Mouse (Mus musculus): ENCODE results near the gene Neurl1a. TPM values are rescaled to one million over a fixed set of nuclear protein-coding genes. Genes with fewer than 3 reads are reported as not detected.

The Neurl1a gene
- polyA plus RNA-seq, 1 experiment = 2.3 TPM

DNA sequence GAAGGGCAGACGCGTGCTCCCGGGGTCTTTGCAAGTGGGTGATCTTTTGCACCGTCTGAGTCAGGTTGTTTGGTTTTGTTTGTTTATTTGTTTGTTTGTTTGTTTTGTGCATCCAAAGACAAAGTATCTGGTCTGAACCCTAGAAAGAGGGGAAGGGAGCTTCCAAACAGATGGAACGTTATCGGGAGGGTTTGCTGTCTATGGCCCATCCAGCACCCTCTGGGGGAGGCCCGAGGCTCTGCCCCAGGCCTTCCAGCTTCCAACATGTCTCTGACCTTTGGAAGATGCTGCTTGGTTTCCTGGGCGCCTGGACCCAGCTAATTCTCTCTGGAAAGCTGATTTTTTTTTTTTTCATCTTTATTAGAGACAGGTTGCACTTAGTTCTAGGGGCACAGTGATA is 1.4 kb downstream of the Neurl1a start:
- Histone ChIP-seq H3K36me3 (ENCODE audit: control insufficient read depth, insufficient read depth, low read length) (no peaks in the 10 kb centered on the region), H3K27ac (ENCODE audit: insufficient read depth, low read depth, low read length) (no peak overlapping the region), H3K4me1 (ENCODE audit: control insufficient read depth, insufficient read depth, low read length) (no peaks in the 10 kb centered on the region), H3K27me3 (replicated peaks; ENCODE audit: control insufficient read depth, insufficient read depth, low read length) (no peaks in the 10 kb centered on the region), H3K4me3 (ENCODE audit: insufficient read depth, low read depth, low read length) (no peak overlapping the region)
- DNase-seq = no peak
- no peak for TF ChIP-seq CTCF (conservative IDR thresholded peaks at IDR 0.05; ENCODE audit: insufficient read depth, insufficient read length, low read depth, low read length)
- 36% methylated on average over 8 of the region's 8 CpGs for WGBS

DNA sequence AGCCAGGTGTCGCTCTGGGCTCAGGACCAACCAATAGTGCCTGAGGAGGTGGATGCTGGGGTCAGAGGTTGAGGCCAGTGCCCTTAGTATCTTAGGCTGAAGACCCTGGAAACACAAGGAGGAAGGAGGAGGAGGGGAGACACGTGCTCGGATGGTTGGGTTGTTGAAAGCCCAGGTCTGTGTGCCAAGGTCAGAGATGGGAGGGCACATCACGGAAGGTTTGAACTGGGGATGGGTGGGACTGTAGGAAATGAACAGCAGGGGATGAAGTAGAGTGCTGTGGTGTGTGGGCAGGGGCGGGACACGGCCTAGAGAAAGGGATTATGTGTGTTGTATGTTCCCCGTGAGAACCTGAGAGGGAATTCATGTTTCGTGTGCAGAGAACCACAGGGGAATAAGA is 5.6 kb downstream of the Neurl1a start:
- Histone ChIP-seq H3K27me3 (replicated peaks; ENCODE audit: control insufficient read depth, insufficient read depth, low read length) (no peaks in the 10 kb centered on the region), H3K36me3 (ENCODE audit: control insufficient read depth, insufficient read depth, low read length) (no peaks in the 10 kb centered on the region), H3K4me1 (ENCODE audit: control insufficient read depth, insufficient read depth, low read length) (no peaks in the 10 kb centered on the region), H3K4me3 (ENCODE audit: insufficient read depth, low read depth, low read length) (no peak overlapping the region), H3K27ac (ENCODE audit: insufficient read depth, low read depth, low read length) (no peak overlapping the region)
- TF ChIP-seq POLR2A (IDR thresholded peaks at IDR 0.05; ENCODE audit: low read depth, low read length) (no peak), CTCF (conservative IDR thresholded peaks at IDR 0.05; ENCODE audit: insufficient read depth, insufficient read length, low read depth, low read length) (no peak)
- WGBS = 65% methylated on average over 8 of the region's 8 CpGs
- DNase-seq = no peak

DNA sequence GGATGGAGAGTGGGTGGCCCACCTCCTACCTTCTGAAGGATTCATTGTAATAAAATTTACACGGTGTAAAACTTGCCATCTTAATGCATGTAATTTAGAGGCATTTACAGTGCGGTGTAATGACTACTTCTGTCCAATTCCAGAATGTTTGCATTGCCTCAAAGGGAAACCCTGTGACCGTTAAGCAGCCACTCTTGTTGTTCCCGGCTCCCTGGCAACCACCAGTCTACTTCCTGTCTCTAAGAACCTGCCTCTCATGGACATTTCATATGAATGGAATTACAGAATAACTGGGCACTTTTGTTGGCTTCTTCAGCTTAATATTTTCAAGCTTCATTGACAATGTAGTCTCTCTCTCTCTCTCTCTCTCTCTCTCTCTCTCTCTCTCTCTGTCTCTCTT is 6.1 kb downstream of the Neurl1a start:
- TF ChIP-seq CTCF (conservative IDR thresholded peaks at IDR 0.05; ENCODE audit: insufficient read depth, insufficient read length, low read depth, low read length) (no peak), POLR2A (IDR thresholded peaks at IDR 0.05; ENCODE audit: low read depth, low read length) (no peak)
- DNase-seq = no peak
- H3K36me3 ChIP-seq (ENCODE audit: control insufficient read depth, insufficient read depth, low read length) = no peaks in the 10 kb centered on the region
- no peak overlapping the region for H3K27ac ChIP-seq (ENCODE audit: insufficient read depth, low read depth, low read length)
- H3K4me3 ChIP-seq (ENCODE audit: insufficient read depth, low read depth, low read length) = no peak overlapping the region
- H3K4me1 ChIP-seq (ENCODE audit: control insufficient read depth, insufficient read depth, low read length) = no peaks in the 10 kb centered on the region
- H3K27me3 ChIP-seq (replicated peaks; ENCODE audit: control insufficient read depth, insufficient read depth, low read length) = no peaks in the 10 kb centered on the region
- 35% methylated on average over 4 of the region's 4 CpGs for WGBS

GRCm38 (mm10) chr19:47186514-47187275 is 8.1 kb downstream of the Neurl1a start:
- Histone ChIP-seq H3K27ac (ENCODE audit: insufficient read depth, low read depth, low read length) (no peak overlapping the region), H3K36me3 (ENCODE audit: control insufficient read depth, insufficient read depth, low read length) (no peaks in the 10 kb centered on the region), H3K27me3 (replicated peaks; ENCODE audit: control insufficient read depth, insufficient read depth, low read length) (no peaks in the 10 kb centered on the region), H3K4me3 (ENCODE audit: insufficient read depth, low read depth, low read length) (no peak overlapping the region), H3K4me1 (ENCODE audit: control insufficient read depth, insufficient read depth, low read length) (no peaks in the 10 kb centered on the region)
- DNase-seq = no peak
- no peak for TF ChIP-seq POLR2A (IDR thresholded peaks at IDR 0.05; ENCODE audit: low read depth, low read length)
- no peak for TF ChIP-seq CTCF (conservative IDR thresholded peaks at IDR 0.05; ENCODE audit: insufficient read depth, insufficient read length, low read depth, low read length)
- 58% methylated on average over 15 of the region's 15 CpGs for WGBS

DNA sequence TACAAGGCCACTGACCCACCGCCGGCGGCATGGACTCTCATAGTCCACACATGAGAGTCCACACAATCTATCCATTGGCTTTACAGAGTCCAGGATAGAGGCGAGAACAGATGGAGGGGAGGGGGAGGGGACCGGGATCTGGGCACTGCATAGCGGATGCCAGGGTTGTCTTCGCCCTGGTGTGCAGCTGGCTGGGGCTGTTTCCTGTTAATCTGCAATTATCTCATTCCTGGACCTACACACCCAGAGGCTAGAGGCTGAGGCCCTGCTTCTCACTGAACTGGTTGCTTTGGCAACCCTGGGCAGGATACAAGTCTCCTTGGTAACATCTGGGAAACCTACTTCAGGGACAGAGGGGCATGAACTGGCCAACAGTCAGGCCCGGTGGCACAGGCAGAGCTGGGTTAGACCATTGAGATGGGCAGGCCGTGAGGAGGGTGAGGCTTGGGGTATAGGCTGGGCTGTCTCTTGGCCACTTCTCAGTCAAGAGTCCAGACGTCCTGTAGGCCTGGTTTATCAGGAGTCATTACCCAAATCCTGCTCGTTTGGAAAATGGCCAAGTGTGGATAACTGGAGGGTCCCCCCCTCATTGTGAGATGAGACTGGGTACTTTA is 10.0 kb downstream of the Neurl1a start:
- no peak overlapping the region for H3K27ac ChIP-seq (ENCODE audit: insufficient read depth, low read depth, low read length)
- H3K27me3 ChIP-seq (replicated peaks; ENCODE audit: control insufficient read depth, insufficient read depth, low read length) = no peaks in the 10 kb centered on the region
- H3K36me3 ChIP-seq (ENCODE audit: control insufficient read depth, insufficient read depth, low read length) = no peaks in the 10 kb centered on the region
- H3K4me3 ChIP-seq (ENCODE audit: insufficient read depth, low read depth, low read length) = no peak overlapping the region
- H3K4me1 ChIP-seq (ENCODE audit: control insufficient read depth, insufficient read depth, low read length) = no peaks in the 10 kb centered on the region
- no peak for DNase-seq
- WGBS = 75% methylated on average over 11 of the region's 11 CpGs
- TF ChIP-seq CTCF (conservative IDR thresholded peaks at IDR 0.05; ENCODE audit: insufficient read depth, insufficient read length, low read depth, low read length) (no peak), POLR2A (IDR thresholded peaks at IDR 0.05; ENCODE audit: low read depth, low read length) (no peak)

DNA sequence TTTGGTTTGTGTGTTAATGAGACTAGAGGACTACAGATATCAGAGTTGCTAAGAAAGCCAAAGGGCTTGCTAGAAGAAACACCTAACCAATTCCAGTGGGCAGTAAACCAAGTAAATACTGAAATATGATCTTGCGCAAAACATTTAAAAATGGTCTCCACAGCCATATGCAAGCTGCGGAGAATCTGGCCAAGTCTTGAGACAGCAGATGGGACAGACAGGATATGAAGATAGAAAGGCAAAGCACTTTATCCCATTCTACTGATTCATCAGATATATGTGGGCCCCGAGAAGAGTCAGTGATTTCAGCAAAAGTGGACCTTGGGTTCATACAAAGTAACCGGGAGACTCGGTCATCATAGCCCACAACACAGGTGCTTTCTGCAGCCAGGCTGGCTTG is 13.5 kb downstream of the Neurl1a start:
- no peak overlapping the region for H3K27ac ChIP-seq (ENCODE audit: insufficient read depth, low read depth, low read length)
- WGBS = over 99% methylated on average over 5 of the region's 5 CpGs
- H3K4me1 ChIP-seq (ENCODE audit: control insufficient read depth, insufficient read depth, low read length) = no peaks in the 10 kb centered on the region
- no peak for DNase-seq
- H3K27me3 ChIP-seq (replicated peaks; ENCODE audit: control insufficient read depth, insufficient read depth, low read length) = no peaks in the 10 kb centered on the region
- H3K36me3 ChIP-seq (ENCODE audit: control insufficient read depth, insufficient read depth, low read length) = no peaks in the 10 kb centered on the region
- TF ChIP-seq CTCF (conservative IDR thresholded peaks at IDR 0.05; ENCODE audit: insufficient read depth, insufficient read length, low read depth, low read length) = no peak
- no peak for TF ChIP-seq POLR2A (IDR thresholded peaks at IDR 0.05; ENCODE audit: low read depth, low read length)
- H3K4me3 ChIP-seq (ENCODE audit: insufficient read depth, low read depth, low read length) = no peak overlapping the region

DNA sequence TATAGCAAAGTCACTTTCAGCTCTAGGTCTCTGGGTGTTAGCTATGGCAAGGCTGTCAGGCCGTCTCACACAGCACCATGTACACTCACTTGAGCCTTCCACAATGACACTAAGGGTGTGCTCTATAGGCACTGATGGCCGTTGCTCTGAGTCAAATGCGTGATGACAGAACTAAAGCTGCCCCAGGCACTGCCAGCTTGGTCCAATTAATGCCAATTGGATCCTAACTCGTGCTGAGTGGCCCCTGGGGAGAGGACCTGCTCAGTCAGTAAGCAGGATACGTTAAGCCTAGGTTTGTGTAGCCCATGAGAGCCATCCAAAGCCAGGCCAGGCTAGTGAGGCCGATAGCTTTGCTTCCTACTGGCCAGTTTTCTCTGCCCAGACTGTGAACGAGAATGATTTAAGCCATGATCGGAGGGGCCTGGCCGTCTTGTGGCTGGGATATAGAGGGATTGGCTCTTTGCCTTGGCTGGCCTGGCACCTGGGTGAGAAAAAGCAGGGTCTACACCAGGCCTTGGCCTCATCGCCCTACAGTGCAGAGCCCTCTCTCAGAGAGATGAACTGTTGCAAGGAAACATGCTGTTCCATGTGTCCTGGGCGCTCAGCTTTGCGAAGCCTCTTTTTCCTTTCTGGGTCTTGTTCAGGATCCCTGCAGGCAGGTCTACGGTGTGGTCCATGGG is 20.2 kb downstream of the Neurl1a start:
- no peak for TF ChIP-seq POLR2A (IDR thresholded peaks at IDR 0.05; ENCODE audit: low read depth, low read length)
- TF ChIP-seq CTCF (conservative IDR thresholded peaks at IDR 0.05; ENCODE audit: insufficient read depth, insufficient read length, low read depth, low read length) = no peak
- Histone ChIP-seq H3K4me3 (ENCODE audit: insufficient read depth, low read depth, low read length) (no peak overlapping the region), H3K36me3 (ENCODE audit: control insufficient read depth, insufficient read depth, low read length) (no peaks in the 10 kb centered on the region), H3K27me3 (replicated peaks; ENCODE audit: control insufficient read depth, insufficient read depth, low read length) (no peaks in the 10 kb centered on the region), H3K4me1 (ENCODE audit: control insufficient read depth, insufficient read depth, low read length) (no peaks in the 10 kb centered on the region), H3K27ac (ENCODE audit: insufficient read depth, low read depth, low read length) (no peak overlapping the region)
- WGBS = 89% methylated on average over 13 of the region's 13 CpGs
- DNase-seq = no peak
